Mouse (Mus musculus): ENCODE results near the gene Fxr2.
"Not testable (repeated sequence)": the region's sequence is repeated elsewhere in the genome, so short reads cannot be mapped to it uniquely, and the experiment has no call there.

Fxr2 gene

DNA sequence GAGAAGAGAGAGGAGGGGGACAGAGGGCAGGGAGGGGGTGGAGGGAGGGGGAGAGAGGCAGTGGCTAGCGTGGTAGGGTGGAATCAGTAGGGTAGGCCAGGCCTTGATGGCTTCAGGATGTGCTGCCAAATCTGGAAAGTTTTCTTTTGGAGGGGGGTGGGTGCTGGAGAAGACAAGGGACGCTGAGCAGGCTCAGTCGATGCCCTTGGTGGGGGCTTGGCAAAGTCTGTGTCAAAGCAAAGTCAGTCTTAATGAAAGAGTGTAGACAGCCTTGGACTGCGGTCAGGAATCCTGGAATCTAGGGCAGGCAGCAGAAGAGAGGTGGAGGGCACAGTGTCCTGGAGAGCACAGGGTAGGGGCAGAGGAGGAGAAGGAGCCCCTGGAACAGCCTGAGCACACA lies 21.9 kb upstream of the Fxr2 start:
- DNase-seq (ENCODE audit: low read depth, low spot score), result no peak

DNA sequence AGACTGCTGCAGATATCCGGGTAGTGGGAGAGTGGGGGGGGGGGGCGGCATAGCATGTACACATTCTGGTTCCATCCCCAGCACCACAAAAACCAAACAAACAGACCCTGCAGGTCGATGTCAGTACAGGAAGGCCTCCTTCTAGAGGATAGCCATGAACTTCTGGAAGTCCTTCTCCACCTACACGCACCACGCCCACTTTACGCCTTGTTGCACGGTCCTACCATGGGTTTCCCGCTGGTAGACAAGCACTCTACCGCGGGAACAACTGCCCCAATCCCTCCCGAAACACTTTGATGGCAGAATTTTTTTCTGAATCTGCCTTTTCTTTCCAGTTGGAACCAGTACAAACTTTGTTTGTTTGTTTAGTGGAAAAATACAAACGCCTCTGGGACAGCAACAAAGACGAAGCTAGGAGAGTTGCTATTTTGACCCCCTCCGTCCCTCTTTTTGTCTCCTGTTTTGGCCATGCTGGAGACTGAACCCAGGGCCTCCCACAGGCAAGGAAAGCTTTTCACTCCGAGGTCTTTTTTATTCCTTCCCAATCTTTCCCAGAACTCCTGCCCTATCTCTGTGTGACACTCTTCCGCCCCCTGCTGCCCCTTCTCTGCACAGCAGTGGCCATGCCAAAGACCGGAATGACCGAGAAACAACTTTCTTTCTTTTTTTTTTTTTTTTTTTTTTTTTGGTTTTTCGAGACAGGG lies 19.1 kb upstream of the Fxr2 start:
- DNase-seq (ENCODE audit: low read depth, low spot score), result peak; percentile 23

DNA sequence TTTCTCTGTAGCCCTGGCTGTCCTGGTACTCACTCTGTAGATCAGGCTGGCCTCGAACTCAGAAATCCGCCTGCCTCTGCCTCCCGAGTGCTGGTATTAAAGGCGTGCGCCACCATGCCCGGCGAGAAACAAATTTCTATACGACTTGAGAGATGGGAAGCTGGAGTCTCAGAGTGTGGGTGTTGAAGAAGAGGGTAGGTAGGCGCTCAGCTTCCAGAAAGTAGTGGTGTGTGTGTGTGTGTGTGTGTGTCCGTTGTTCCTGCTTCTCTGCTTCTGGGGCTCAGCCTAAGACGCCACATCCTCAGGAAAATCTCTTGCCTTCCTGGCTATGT lies 18.6 kb upstream of the Fxr2 start:
- DNase-seq (ENCODE audit: low read depth, low spot score), result not testable (repeated sequence)

DNA sequence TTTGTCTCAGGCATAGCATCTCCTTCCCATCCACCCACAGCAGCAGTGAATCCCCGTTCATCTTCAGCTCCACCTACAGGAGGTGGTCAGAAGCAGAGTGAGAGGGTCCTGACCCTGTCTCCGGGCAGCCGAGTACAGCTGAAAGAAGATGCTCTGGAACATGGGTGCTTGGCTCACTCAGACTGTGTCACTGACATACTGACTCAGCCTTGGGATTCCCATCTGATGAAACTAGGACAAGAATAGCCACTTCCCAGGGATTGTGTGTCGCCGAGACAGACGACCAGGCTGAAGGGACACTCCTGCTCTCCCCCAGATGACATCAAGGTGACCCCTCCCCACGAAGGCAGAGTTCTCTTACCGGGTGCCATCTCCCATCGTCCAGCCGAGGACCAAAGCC lies 16.0 kb upstream of the Fxr2 start:
- no peak for DNase-seq (ENCODE audit: low read depth, low spot score)

DNA sequence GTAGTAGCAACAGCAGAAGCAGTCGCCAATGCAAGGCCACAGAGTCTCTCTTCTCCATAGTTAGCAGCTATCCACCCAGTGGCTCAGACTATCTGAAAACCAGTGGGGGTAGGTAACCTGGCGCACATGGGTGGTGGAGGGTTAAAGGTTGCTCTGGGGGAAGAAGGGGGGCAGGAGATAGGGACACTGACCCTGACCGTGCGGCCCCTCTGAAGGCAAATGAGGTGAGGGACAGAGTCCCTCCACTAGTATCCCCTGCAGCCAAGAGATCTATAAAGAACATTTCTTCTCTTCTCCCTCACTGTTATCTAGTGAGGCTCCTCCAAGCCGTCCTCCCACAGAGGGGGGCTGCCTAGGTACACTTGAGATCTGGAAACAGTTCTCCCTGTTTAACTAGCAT lies 15.0 kb upstream of the Fxr2 start, which contains the start of gene Shbg:
TSS of gene Shbg (minus strand) at position 101 of the 400 bp plus-strand sequence.
- DNase-seq (ENCODE audit: low read depth, low spot score), result no peak

DNA sequence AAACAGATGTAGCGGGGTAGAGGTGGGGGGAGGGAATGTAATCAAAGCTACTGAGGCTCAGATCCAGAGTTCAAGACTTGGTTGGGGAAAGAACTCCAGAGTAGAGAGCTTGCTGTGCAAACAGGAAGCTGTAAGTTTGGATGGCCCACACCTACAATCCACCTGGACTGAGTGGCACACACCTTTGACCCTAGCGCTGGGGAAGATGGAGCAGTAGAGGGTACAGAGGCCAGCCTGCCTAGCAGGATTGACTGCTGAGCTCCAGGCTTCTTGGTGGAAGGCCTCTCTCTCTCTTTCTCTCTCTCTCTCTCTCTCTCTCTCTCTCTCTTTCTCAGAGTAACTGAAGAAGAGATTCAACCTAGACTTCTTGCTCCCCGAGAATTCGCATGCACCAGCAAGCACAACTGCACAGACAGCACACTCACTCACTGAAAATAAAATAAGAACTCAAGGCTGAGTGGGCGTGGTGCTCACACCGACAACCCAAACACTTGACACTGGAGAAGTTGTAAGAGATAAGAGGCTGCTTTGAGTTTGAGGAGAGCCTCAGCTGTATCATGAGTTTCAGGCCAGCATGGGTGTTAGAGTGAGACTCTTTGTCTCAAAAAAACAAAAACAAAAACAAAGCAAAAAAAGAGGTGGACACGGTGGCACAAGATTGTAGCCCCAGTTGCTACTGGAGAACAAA lies 12.3 kb upstream of the Fxr2 start:
- no peak for DNase-seq (ENCODE audit: low read depth, low spot score)

DNA sequence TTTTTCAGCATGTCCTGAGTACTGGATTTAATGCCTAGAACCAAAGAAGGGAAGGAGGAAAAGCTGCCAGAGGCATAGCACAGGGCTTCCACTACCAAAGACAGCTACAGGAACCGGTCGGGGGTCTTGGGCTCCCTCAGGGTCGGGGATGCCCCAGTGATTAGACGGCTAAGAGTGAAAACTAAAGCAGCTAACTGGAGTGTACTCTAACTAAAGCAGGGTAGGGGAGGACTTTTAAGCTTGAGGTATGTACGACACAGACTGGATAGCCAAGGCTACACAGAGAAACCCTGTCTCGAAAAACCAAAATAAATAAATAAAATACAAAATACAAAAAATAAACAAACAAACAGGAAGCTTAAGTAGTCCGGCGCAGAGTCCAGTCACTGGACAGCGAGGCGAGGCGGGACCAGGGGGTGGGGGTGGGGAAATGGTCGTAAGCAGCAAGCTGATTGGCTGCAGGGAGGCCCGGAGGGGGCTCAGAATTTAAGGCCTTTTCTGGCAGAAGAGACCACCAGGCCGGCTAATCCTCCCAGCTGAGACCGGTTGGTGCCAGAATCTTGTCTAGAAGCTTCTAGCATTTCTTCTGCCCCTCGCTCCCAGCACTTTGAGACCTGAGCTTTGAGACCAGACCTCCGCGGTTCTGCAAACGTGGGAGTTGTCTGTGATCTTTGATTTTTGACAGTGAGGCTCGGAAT lies 11.1 kb upstream of the Fxr2 start, which contains the start of gene Sat2:
TSS of gene Sat2 (plus strand) at position 454 of the 698 bp plus-strand sequence.
- DNase-seq (ENCODE audit: low read depth, low spot score), result peak; percentile 58

DNA sequence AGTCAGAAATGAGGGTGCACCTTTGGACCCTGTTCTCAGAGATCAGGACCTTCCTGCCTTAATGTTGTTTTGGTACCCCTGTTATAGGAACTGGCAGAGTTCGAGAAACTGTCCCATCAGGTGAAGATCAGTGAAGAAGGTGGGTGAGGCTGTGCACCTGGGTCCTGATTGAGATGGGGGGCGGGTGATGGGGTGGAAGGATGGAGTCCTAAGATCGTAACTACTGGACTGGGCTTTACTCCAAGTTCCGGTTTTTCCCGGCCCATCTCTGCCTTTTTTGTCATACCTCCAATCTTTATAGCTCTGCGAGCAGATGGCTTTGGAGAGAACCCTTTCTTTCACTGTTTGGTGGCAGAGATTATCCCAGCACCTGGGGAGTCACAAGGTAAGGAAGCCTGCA lies 10.4 kb upstream of the Fxr2 start:
- no peak for DNase-seq (ENCODE audit: low read depth, low spot score)

DNA sequence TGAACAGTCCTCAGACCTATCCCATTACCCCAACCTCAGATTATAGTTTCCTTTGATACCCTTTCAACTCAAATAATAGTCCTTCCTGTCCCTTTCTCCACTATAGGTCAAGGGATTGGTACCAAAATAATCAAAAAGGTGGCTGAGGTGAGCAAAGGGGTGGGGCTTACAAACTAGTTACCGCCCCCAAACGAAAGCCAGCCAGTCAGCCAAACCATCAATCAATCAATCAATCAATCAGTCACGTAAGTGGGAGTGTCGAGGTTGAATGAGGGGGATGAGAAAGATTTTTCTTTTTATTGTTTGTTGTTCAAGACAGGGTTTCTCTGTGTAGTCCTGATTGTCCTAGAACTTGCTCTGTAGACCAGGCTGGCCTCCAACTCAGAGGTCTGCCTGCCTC lies 9.8 kb upstream of the Fxr2 start:
- no peak for DNase-seq (ENCODE audit: low read depth, low spot score)

DNA sequence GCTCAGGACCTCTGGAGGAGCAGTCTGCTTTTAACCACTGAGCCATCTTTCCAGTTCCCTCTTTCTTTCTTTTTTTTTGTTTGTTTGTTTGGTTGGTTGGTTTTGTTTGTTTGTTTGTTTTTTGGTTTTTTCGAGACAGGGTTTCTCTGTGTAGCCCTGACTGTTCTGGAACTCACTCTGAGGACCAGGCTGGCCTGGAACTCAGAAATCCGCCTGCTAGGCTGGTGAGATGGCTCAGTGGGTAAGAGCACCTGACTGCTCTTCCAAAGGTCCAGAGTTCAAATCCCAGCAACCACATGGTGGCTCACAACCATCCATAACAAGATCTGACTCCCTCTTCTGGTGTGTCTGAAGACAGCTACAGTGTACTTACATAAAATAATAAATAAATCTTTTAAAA lies 8.5 kb upstream of the Fxr2 start:
- DNase-seq (ENCODE audit: low read depth, low spot score), result not testable (repeated sequence)

DNA sequence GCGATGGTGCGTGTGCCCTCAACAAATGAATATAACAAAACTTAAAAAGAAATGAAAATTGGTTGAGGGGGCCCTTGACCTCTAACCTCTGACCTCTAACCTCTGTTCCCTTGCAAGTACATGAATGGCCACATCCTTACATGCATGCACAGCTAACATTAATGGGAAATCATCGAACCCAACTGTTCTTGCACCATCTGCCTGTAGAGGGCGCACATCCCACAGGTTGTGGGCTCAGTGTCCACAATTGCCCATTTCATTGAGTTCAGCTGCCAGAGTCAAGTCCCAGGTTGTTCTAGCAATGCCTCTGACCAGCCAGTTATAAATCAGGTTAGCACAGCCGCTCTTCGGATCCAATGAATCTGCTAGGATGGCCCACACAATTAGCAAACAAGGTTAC lies 4.5 kb upstream of the Fxr2 start:
- peak; percentile 78 for DNase-seq (ENCODE audit: low read depth, low spot score)

DNA sequence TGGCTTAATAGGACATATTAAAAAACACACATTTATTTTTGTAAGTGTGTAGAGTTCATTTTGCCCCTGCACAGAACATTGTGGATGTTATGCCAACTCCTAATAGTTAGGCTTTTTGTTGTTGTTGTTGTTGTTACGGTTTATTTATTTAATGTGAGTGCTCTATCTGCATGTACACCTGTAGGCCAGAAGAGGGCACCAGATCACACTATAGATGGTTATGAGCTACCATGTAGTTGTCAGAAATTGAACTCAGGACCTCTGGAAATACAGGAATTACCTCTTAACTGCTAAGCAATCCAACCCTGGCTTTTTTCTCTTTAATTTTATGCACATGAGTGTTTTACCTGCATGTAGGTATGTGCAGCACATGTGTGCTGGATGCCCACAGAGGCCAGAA lies 3.0 kb upstream of the Fxr2 start:
- peak; percentile 56 for DNase-seq (ENCODE audit: low read depth, low spot score)

DNA sequence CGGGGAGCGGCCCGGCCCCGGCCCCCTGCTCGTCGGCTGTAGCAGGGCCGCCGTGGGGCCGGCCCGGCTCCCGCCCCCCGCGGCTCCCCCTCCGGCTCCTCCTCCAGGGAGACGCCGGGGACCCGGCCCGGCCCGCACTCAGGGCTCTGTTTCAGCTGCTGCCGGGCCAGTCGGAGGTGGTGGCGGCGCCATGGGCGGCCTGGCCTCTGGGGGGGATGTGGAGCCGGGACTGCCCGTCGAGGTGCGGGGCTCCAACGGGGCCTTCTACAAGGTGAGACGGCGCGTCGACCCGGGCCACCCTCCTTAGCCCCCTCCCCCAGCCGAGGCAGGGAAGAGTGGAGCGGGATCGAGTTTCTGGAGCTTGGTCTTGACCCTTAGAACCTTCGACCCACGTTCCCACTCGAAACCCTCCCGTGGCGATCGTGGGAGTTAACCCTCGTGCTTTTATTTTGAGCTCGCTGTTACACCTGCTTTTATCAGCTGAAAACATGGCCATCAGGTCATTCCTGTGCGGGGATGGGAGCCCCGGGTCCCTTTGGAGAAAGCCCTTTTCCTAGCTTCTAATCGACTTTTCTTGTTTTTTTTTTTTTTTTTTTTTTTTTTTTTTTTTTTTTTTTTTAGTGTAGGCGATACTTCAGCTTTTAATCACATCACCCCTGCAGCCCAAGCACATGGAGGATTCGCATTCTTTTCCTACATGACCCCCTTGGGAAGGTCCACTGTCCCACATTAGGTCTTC lies 507 bp downstream of the Fxr2 start:
- peak; percentile 57 for DNase-seq (ENCODE audit: low read depth, low spot score)

DNA sequence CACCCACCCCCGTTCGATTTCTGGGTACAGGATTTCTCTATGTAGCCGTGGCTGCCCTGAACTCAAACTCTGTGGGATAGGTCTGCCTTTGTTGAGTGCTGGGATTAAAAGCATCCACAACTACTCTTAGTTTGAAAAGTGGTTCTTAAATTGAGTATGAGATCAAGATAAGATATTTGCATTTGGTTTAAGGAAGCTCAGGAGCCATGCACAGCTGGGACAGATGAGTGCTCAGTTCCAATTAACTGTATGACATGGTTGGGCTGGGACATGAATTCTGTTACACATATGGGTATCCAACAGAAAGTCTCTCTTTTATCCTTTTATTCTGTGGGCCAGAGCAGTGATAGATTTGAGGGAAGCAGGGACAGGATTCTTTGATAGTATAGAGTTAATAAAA lies 2.7 kb downstream of the Fxr2 start:
- DNase-seq (ENCODE audit: low read depth, low spot score), result no peak

DNA sequence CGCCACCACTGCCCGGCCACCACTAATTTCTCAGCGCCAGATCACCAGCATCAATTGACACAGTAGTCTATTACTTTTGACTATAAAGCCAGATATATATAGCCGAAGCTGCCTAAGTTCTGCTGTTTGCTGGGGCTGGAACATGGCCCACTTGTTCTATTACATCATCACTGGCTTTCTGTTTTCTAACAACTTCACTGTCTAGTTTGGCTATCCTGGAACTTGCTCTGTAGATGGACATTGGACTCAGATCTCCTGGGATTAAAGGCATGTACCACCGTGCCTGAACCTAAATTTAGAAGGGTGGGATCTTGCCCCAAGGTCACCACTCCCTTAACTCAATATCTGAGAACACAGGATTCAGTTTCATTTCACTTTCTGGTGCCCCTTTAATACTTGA lies 13.1 kb downstream of the Fxr2 start:
- DNase-seq (ENCODE audit: low read depth, low spot score), result no peak

DNA sequence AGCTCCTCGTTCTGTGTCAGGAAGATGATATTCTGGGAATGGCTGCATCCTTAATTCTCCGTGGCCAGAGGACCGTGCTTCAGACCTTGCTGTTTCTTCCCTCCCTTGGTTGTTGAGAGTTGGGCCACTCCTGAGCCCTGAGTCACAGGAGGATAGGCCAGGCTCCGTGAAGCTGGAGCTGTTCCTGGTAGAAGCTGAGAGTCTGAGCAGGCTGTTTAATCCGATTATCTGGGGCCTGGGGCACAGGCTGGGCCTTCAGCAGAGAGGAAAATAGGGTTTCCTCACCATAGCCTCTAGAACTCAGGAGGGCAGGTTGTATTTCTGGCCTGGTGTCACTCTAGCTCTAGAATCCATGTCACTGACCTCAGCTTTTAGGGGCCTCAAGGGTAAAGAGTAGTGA lies 20.6 kb downstream of the Fxr2 start:
- DNase-seq (ENCODE audit: low read depth, low spot score), result no peak

DNA sequence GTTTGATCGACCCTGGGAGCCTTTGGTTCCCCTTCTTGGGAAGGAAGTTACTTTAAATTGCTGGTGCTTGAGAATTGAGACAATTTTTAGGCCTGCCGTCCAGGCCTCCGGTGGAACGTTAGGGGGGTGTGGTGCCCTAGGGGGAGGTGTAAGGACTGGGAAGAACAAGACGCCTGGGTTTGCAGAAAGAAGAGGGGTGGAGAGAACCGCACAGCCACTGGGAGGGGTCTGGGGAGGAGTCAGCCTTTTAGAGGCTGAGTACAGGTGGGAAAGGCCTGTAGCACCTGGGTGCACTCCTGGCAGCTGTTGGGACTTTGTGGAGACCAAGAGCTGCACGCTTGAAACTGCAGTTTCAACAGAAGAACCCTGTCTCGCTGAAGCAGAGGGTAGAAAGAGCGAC lies 22.0 kb downstream of the Fxr2 start:
- DNase-seq (ENCODE audit: low read depth, low spot score), result no peak

DNA sequence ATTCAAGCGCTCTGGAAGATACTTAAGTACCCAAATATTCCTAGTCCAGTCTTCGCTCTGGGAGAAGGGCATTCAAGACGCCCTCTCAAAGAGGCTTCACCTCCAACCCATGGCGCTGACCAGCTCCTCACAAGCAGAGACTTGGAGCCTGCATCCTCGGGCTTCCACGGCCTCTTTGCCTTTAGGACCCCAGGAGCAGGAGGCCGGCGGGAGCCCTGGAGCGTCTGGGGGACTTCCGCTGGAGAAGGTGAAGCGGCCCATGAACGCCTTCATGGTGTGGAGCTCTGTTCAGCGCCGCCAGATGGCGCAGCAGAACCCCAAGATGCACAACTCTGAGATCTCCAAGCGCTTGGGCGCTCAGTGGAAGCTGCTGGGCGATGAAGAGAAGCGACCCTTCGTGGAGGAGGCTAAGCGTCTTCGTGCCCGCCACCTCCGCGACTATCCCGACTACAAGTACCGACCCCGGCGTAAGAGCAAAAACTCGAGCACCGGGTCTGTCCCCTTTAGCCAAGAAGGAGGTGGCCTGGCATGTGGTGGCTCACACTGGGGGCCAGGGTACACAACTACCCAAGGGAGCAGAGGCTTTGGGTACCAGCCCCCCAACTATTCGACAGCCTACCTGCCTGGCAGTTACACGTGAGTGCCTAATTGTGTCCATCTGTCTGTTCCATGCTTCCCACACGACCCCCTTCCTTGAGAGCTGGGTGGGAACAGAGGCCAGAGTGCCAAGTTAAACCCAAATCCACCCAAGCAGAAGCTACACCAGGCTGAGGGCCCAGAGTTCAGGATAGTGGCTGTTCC lies 22.7 kb downstream of the Fxr2 start, which contains the start of gene Sox15:
TSS of gene Sox15 (plus strand) at position 51 of the 801 bp plus-strand sequence.
- peak; percentile 34 for DNase-seq (ENCODE audit: low read depth, low spot score)

DNA sequence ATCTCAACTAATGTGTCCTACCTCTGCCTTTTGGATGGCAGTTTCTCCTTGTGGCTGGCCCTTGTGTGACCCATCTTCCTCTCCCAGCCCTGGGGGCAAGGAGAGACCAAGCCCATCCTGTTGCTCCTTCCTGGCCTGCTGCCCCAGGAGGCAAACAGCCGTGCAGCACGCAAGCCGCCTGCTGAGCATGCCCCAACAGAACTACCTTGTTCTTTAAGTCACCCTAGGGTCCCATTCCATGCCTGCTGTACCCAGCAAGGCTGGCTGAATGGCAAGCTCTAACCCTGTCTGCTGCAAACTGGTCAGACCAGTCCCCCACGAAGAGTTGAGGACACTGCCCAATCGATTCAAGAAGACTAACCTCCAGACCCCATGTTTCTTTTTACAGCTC lies 23.3 kb downstream of the Fxr2 start:
- DNase-seq (ENCODE audit: low read depth, low spot score), result no peak

DNA sequence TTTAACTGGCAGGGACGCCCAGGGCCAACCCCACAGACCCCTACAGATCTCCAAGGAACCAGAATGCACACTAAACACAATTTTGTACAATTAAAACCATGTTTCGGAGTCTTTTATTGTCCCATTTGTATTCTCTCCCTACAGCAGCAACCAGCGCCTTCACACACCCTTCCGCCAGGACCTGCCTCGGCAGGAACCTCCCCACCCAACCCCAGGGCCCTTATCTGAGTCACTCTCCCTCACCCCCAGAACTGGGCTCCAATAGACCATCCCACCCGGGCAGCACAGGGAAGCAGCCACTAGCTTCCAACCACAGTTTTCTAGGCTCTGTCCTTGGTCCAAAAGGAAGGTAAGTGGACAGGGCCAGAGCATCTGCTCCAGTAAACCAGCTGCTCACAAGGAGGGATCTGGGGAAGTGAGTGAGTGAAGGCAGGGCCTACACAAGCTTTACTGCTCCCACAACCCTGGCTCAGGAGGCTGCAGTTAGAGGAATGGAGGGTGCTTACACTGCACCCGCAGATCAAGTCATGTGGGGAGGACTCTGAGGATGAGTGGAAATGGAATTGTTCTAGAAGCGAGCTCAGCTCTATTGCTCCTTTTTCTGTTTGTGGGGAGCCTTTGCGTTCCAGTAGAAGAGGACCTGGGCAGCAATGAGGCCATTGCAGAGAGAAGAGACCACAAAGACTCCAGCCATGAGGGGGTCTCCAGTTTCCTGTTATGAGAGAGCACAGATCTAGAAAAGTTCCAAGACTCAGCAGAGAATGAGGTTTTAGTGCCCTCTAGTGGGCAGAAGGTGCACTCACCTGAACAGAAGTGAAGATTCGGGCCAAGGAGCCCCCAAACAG lies 24.0 kb downstream of the Fxr2 start:
- peak; percentile 64 for DNase-seq (ENCODE audit: low read depth, low spot score)
